Mouse (Mus musculus) thymus, postnatal 14 days (tissue): ENCODE results near the gene Suox.
"Not testable (repeated sequence)": the region's sequence is repeated elsewhere in the genome, so short reads cannot be mapped to it uniquely, and the experiment has no call there.

Experiments used
- DNase-seq: peaks from one replicate; pipeline ENCODE4 v3.0.0; 2021

The Suox gene

DNA sequence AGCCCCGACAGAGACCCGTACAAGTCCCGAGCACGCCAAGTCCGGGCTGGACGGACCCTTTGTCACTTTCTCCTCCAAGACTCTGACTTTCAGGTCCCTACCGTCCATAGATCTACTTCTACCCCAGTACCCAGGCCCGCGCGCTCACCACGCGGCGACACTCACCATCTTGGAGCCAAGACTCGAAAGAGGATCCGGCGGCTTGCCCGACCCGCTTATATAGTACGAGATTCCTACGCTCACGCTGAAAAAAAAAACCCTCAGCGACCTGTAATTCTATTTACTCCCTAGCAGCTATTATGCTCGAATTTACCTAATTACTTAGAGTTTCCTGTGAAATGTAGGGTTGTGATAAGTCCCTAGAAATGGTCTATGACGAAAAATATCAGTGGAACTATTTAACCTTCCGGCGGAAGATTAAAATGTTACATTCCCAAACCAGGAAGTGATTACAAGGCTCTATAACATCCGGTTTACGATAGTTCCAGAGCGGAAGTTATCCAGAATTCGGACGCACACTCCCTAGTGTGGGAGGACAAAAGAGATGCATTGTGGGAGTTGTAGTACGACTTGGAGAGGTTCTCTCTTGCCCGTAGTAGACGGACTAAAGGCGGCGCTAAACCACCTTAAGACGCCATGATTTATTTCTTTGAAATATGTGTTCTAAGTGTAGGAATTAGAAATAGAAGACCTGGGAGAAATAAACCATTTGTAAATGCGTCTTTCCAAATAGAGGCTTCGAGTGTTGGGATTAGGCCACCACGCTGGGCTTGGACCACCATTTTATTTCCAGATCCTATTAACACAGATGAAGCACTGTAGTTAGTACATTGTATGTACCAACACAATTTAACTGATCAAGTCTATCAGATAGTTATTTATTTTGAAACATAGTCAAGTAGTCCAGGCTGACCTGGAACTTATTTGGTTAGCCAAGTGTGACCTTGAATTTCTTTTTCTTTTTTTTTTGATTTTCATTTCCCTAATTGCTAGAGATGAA lies 47.3 kb downstream of the Suox start, which contains the start of gene Rps26:
Gene Rps26 (minus strand): TSS at position 437 of the 1,000 bp plus-strand sequence.
- peak; percentile 90 for DNase-seq

DNA sequence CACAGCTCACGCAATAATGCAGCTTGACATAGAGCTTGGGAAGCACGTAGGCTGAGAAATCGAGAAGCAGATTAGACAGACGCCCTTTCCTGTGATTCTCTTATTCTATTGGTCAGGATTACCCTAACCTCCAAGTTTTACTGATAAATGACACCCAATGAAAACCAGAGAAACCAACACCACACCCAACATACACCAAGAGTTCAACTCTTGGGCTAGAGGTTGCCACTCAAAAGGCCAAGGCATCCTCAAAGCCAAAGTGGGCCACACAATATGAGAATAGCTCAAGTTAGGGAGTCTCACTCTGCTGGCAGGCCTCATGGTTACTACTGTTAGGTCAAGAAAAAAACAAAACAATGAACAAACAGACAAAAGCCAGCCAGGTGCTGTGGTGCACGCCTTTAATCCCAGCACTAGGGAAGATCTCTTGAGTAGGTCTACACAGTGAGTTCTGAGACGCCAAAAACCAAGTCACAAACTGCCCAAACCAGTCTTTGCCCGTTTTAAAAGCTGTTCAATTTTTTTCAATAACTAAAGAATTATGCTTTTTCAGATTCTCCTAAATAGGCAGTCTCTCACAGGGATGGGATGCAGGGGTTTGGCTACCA lies 48.5 kb downstream of the Suox start:
- no peak for DNase-seq

GRCm38 (mm10) chr10:128623106-128623613 lies 50.7 kb downstream of the Suox start:
- DNase-seq, result not testable (repeated sequence)

DNA sequence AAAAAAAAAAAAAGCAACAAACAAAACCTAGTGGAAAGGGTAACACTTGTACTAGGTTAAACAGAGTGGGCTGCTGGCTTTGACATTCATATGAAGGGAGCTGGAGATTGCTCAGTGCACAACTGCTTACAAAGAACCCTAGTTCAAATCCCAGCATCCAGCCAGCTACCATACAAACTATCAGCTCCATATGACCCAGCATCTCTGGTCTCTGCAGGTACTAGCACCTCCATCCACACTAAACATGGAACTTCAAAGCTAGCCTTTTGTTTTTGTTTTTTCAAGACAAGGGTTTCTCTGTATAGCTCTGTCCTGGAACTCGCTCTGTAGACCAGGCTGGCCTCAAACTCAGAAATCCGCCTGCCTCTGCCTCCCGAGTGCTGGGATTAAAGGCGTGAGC lies 51.2 kb downstream of the Suox start:
- no peak for DNase-seq

DNA sequence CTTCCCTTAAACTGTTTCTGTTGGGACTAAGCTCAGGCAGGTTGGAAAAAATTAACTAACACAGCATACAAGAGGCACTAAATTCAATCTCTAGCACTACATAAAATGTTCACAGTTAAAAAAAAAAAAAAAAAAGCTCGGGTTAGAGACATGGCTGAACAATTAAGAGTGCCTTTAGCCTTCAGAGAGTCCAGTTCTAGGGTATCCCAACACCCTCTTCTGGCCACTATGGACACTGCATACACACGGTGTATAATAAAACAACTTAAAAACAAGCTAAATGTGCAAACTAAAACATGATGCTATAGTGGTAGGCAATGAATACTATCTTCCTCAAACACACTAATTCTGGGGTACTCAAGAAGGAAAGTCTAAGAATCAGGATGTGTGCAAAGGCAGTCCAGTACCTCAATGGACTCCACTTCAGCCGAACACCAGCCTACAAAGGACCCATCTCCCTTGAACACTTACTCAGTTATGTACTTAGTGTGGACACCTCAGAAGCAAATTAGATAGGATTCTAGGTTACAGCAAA lies 51.8 kb downstream of the Suox start:
- DNase-seq, result no peak

- no peak for DNase-seq
Measured at GRCm38 (mm10) chr10:128620241-128620640, 53.6 kb downstream of the Suox start.
